Mouse (Mus musculus) heart, postnatal 10 days (tissue): ENCODE measurements at regions not wholly inside any gene's neighbourhood (a gene's known extent, or its start where the extent isn't known, plus 50 kb on each side); places are given as distances from the start of the nearest gene placed in this dataset.

ENCODE experiments used
- DNase-seq, 2 experiments: peaks; one replicate each; pipeline ENCODE4 v3.0.0; 2021
- intact Hi-C: fragments of 180-260 bp; cut with DNase I; formaldehyde crosslinking; loops from one replicate; pipeline ENCODE4 v1.15.1; 2025

GRCm38 (mm10) chr6:98872334-98872733 is 529.8 kb upstream of the Gm765 start:
- intact Hi-C loops: no loop called here

GRCm38 (mm10) chr6:98869772-98870171 is 527.2 kb upstream of the Gm765 start:
- DNase-seq: peak; percentile 12 to 15
- intact Hi-C loops: no loop called here

More at GRCm38 (mm10) chr6:98872334-98872733, 529.8 kb upstream of the Gm765 start:
- DNase-seq: no peak

GRCm38 (mm10) chr6:98864306-98864705 is 521.8 kb upstream of the Gm765 start:
- intact Hi-C loops: no loop called here
- DNase-seq: no peak

- intact Hi-C loops: no loop called here
- DNase-seq: no peak
Measured at GRCm38 (mm10) chr6:98855958-98856357, 513.4 kb upstream of the Gm765 start.

- intact Hi-C loops: no loop called here
- DNase-seq: no peak
Measured at GRCm38 (mm10) chr6:98850906-98851305, 508.4 kb upstream of the Gm765 start.

GRCm38 (mm10) chr6:98848835-98849234 is 506.3 kb upstream of the Gm765 start:
- DNase-seq: no peak
- intact Hi-C loops: no loop called here

- intact Hi-C loops: no loop called here
- no peak for DNase-seq
Measured at GRCm38 (mm10) chr6:98846001-98846695, 503.6 kb upstream of the Gm765 start.

GRCm38 (mm10) chr6:98843598-98843997 is 501.0 kb upstream of the Gm765 start:
- DNase-seq: peak; percentile 27
- intact Hi-C loops: no loop called here

GRCm38 (mm10) chr6:98842924-98843323 is 500.4 kb upstream of the Gm765 start:
- DNase-seq: no peak
- intact Hi-C loops: no loop called here

- DNase-seq: no peak
- intact Hi-C loops: no loop called here
Measured at GRCm38 (mm10) chr6:98833922-98834321, 491.4 kb upstream of the Gm765 start.

GRCm38 (mm10) chr6:98830191-98830590 is 487.6 kb upstream of the Gm765 start:
- no peak for DNase-seq
- intact Hi-C loops: no loop called here

GRCm38 (mm10) chr6:98808046-98808445 is 465.5 kb upstream of the Gm765 start:
- intact Hi-C loops: no loop called here
- DNase-seq: no peak

- DNase-seq: no peak
- intact Hi-C loops: no loop called here
Measured at GRCm38 (mm10) chr6:98803384-98803949, 460.9 kb upstream of the Gm765 start.

GRCm38 (mm10) chr6:98801061-98801460 is 458.5 kb upstream of the Gm765 start:
- intact Hi-C loops: no loop called here
- no peak for DNase-seq

- DNase-seq: no peak
- intact Hi-C loops: no loop called here
Measured at GRCm38 (mm10) chr6:98800040-98800439, 457.5 kb upstream of the Gm765 start.

- intact Hi-C loops: no loop called here
- no peak for DNase-seq
Measured at GRCm38 (mm10) chr6:98797778-98798177, 455.2 kb upstream of the Gm765 start.

- intact Hi-C loops: no loop called here
- DNase-seq: peak; percentile 25 to 26
Measured at GRCm38 (mm10) chr6:98797373-98797772, 454.8 kb upstream of the Gm765 start.

GRCm38 (mm10) chr6:98796666-98797065 is 454.1 kb upstream of the Gm765 start:
- no peak for DNase-seq
- intact Hi-C loops: no loop called here

GRCm38 (mm10) chr6:98787422-98787821 is 444.9 kb upstream of the Gm765 start:
- intact Hi-C loops: no loop called here
- no peak for DNase-seq

- intact Hi-C loops: no loop called here
- DNase-seq: no peak
Measured at GRCm38 (mm10) chr6:98782074-98782473, 439.5 kb upstream of the Gm765 start.

GRCm38 (mm10) chr6:98775780-98776179 is 433.2 kb upstream of the Gm765 start:
- intact Hi-C loops: no loop called here
- DNase-seq: peak in 1 of 2 experiments; percentile 4

- DNase-seq: no peak
- intact Hi-C loops: no loop called here
Measured at GRCm38 (mm10) chr6:98769999-98770398, 427.4 kb upstream of the Gm765 start.

GRCm38 (mm10) chr6:98769322-98769721 is 426.8 kb upstream of the Gm765 start:
- DNase-seq: no peak
- intact Hi-C loops: no loop called here
